In the genomic region with DNA sequence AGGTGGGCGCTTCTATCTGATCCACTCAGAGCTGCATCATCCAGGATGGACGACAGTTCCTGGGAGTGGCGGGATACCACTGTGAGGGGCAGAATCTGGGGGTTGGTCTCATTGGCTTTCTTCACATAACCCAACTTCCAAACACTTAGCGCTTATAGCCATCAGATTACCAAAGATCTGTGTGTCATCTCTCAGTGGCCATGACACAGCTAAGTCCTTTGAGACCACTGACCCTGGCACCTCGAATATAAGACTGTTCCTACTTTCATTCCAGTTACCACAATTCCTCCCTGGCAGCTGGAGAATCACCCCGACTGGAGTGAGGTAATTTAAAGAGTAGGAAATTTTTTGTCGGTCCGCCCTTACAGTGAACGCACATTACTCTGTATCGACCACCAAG, we compare ENCODE assay signal across 21 mouse cellular contexts. TPM values are rescaled to one million over a fixed set of nuclear protein-coding genes. Genes with fewer than 3 reads are reported as not detected.
DNase-seq lines count a peak whose midpoint lies in the region; ATAC-seq lines count a peak whose summit lies in the region.
"Had no signal": no experiment of that assay in that cellular context is flagged by ENCODE, and none has a peak within 500 bp of the region (broad histone marks: within the 10 kb centered on the region; RNA-seq: fewer than 3 reads in every experiment).

No protein-coding gene starts in this region.

- no peak overlapping the region for H3K9ac ChIP-seq in forebrain, embryonic 11.5 days (ENCODE audit: low read length)
- H3K9ac ChIP-seq in midbrain, embryonic 11.5 days (ENCODE audit: low read length), result no peak overlapping the region
- H3K9ac ChIP-seq in midbrain, embryonic 15.5 days, result no peak overlapping the region

- H3K4me3 ChIP-seq in forebrain, embryonic 11.5 days (ENCODE audit: low read depth, low read length), result no peak overlapping the region
- no peak overlapping the region for H3K4me3 ChIP-seq in forebrain, embryonic 10.5 days
- H3K4me3 ChIP-seq in midbrain, embryonic 11.5 days (ENCODE audit: low read depth, low read length), result no peak overlapping the region
- H3K4me3 ChIP-seq in midbrain, embryonic 15.5 days, result no peak overlapping the region

- no peak for ATAC-seq in forebrain, embryonic 11.5 days (replicated peaks; ENCODE audit: low FRiP score)
- no peak for ATAC-seq in midbrain, embryonic 11.5 days (ENCODE audit: low FRiP score)
- no peak for ATAC-seq in midbrain, embryonic 15.5 days (replicated peaks)
- ATAC-seq: activated CD4-positive, CD25-positive, alpha-beta regulatory T cell, adult 4 months; CD4-positive, CD25-positive, alpha-beta regulatory T cell, adult 4 months; Patski had no signal

- peaks cover 41% of the 10 kb centered on the region for H3K36me3 ChIP-seq in forebrain, embryonic 11.5 days (ENCODE audit: control insufficient read depth, insufficient read depth, low read length)
- H3K36me3 ChIP-seq in forebrain, embryonic 10.5 days (replicated peaks), result peaks cover 88% of the 10 kb centered on the region
- peaks cover 37% of the 10 kb centered on the region for H3K36me3 ChIP-seq in midbrain, embryonic 11.5 days (ENCODE audit: control insufficient read depth, insufficient read depth, low read length)
- peaks cover 43% of the 10 kb centered on the region for H3K36me3 ChIP-seq in midbrain, embryonic 15.5 days (replicated peaks)

- H3K9me3 ChIP-seq in forebrain, embryonic 11.5 days (ENCODE audit: control insufficient read depth, low read length), result no peaks in the 10 kb centered on the region
- no peaks in the 10 kb centered on the region for H3K9me3 ChIP-seq in forebrain, embryonic 10.5 days
- no peaks in the 10 kb centered on the region for H3K9me3 ChIP-seq in midbrain, embryonic 11.5 days (ENCODE audit: control insufficient read depth, low read length)
- no peaks in the 10 kb centered on the region for H3K9me3 ChIP-seq in midbrain, embryonic 15.5 days
- H3K9me3 ChIP-seq: G1E had no signal

- peak; percentile 30 for DNase-seq in forebrain, embryonic 11.5 days (ENCODE audit: low spot score)
- DNase-seq in forebrain, embryonic 10.5 days (ENCODE audit: extremely low spot score, low spot score), result no peak
- DNase-seq in heart, adult 11 months, result peak; percentile 76
- DNase-seq in heart, postnatal 4 days, result no peak
- DNase-seq in midbrain, embryonic 11.5 days (ENCODE audit: low spot score, missing footprints), result peak; percentile 75
- DNase-seq: adrenal gland, adult 2 months; adrenal gland, adult 8-10 months; adrenal gland, postnatal 10 days; adrenal gland, postnatal 14 days; adrenal gland, postnatal 25 days; adrenal gland, postnatal 36 days; B cell, adult 2 months; cerebellum, adult 11 months; cerebellum, adult 11-12 months; cerebellum, adult 18-20 months had no signal

- 95% methylated on average over 10 of the region's 10 CpGs for WGBS in forebrain, embryonic 11.5 days
- 94% methylated on average over 10 of the region's 10 CpGs for WGBS in forebrain, embryonic 10.5 days
- 92% methylated on average over 10 of the region's 10 CpGs for WGBS in midbrain, embryonic 11.5 days
- WGBS in midbrain, embryonic 15.5 days, result 95% methylated on average over 10 of the region's 10 CpGs

- H3K27me3 ChIP-seq in forebrain, embryonic 11.5 days (ENCODE audit: control insufficient read depth, insufficient read depth, low read length), result no peaks in the 10 kb centered on the region
- H3K27me3 ChIP-seq in forebrain, embryonic 10.5 days (ENCODE audit: poor library complexity, severe bottlenecking), result no peaks in the 10 kb centered on the region
- no peaks in the 10 kb centered on the region for H3K27me3 ChIP-seq in midbrain, embryonic 11.5 days (ENCODE audit: control insufficient read depth, insufficient read depth, low read length)
- H3K27me3 ChIP-seq in midbrain, embryonic 15.5 days (replicated peaks), result no peaks in the 10 kb centered on the region
- H3K27me3 ChIP-seq: CH12.LX, Patski had no signal

- H3K4me1 ChIP-seq in forebrain, embryonic 11.5 days (replicated peaks; ENCODE audit: control insufficient read depth, insufficient read depth, low read length), result 0 out of 2 replicates have a peak, but pooled peaks cover 2% of the 10 kb centered on the region
- H3K4me1 ChIP-seq in forebrain, embryonic 10.5 days, result peaks cover 6% of the 10 kb centered on the region; the same call in 1 of the 2 replicates
- H3K4me1 ChIP-seq in midbrain, embryonic 11.5 days (ENCODE audit: control insufficient read depth, insufficient read depth, low read length), result no peaks in the 10 kb centered on the region
- peaks cover 10% of the 10 kb centered on the region for H3K4me1 ChIP-seq in midbrain, embryonic 15.5 days

- H3K4me2 ChIP-seq in forebrain, embryonic 11.5 days (ENCODE audit: low read depth, low read length, severe bottlenecking), result no peak overlapping the region
- H3K4me2 ChIP-seq in midbrain, embryonic 11.5 days, result no peak overlapping the region
- no peak overlapping the region for H3K4me2 ChIP-seq in midbrain, embryonic 15.5 days

- H3K27ac ChIP-seq in forebrain, embryonic 11.5 days (ENCODE audit: low read depth, low read length), result no peak overlapping the region
- H3K27ac ChIP-seq in forebrain, embryonic 10.5 days, result no peak overlapping the region
- no peak overlapping the region for H3K27ac ChIP-seq in midbrain, embryonic 11.5 days (ENCODE audit: low read depth, low read length)
- no peak overlapping the region for H3K27ac ChIP-seq in midbrain, embryonic 15.5 days

RNA-seq across cellular contexts. Expression of gene Ncapd2, which starts 5.3 kb away (rescaled TPM):
- 225 and 271 TPM in 2 replicates for polyA plus RNA-seq in forebrain, embryonic 11.5 days (2014; fragmentation: Nextera tagmentation; extraction: Ambion mirVana)
- 271 and 274 TPM in 2 replicates for polyA plus RNA-seq in forebrain, embryonic 10.5 days (2016; fragmentation: Nextera tagmentation; extraction: Ambion mirVana)
- total RNA-seq in heart, postnatal 4 days (2021), result 100 to 1,000 TPM; 101 to 111 TPM
- 127 and 140 TPM in 2 replicates for polyA plus RNA-seq in midbrain, embryonic 11.5 days (2014; fragmentation: Nextera tagmentation; extraction: Ambion mirVana)
- 58.3 and 58.6 TPM in 2 replicates for polyA plus RNA-seq in midbrain, embryonic 15.5 days (2015; fragmentation: Nextera tagmentation; extraction: Ambion mirVana)

RNA-seq across cellular contexts. Expression of gene Mrpl51, which starts 5.4 kb away (rescaled TPM):
- polyA plus RNA-seq in forebrain, embryonic 11.5 days (2014; fragmentation: Nextera tagmentation; extraction: Ambion mirVana), result 195 and 197 TPM in 2 replicates
- polyA plus RNA-seq in forebrain, embryonic 10.5 days (2016; fragmentation: Nextera tagmentation; extraction: Ambion mirVana), result 232 and 239 TPM in 2 replicates
- total RNA-seq in heart, postnatal 4 days (2021), result 100 to 1,000 TPM; 248 to 271 TPM
- polyA plus RNA-seq in midbrain, embryonic 11.5 days (2014; fragmentation: Nextera tagmentation; extraction: Ambion mirVana), result 200 and 208 TPM in 2 replicates
- 129 and 131 TPM in 2 replicates for polyA plus RNA-seq in midbrain, embryonic 15.5 days (2015; fragmentation: Nextera tagmentation; extraction: Ambion mirVana)

RNA-seq across cellular contexts. Expression of gene Gapdh, which starts 19.9 kb away (rescaled TPM):
- polyA plus RNA-seq in forebrain, embryonic 11.5 days (2014; fragmentation: Nextera tagmentation; extraction: Ambion mirVana), result 2,700 and 2,872 TPM in 2 replicates
- polyA plus RNA-seq in forebrain, embryonic 10.5 days (2016; fragmentation: Nextera tagmentation; extraction: Ambion mirVana), result 3,225 and 3,313 TPM in 2 replicates
- 1,000 to 10,000 TPM; 3,371 to 3,611 TPM for total RNA-seq in heart, postnatal 4 days (2021)
- 2,357 and 2,675 TPM in 2 replicates for polyA plus RNA-seq in midbrain, embryonic 11.5 days (2014; fragmentation: Nextera tagmentation; extraction: Ambion mirVana)
- polyA plus RNA-seq in midbrain, embryonic 15.5 days (2015; fragmentation: Nextera tagmentation; extraction: Ambion mirVana), result 1,389 and 1,453 TPM in 2 replicates

RNA-seq across cellular contexts. Expression of gene Vamp1, which starts 29.1 kb away (rescaled TPM):
- polyA plus RNA-seq in forebrain, embryonic 11.5 days (2014; fragmentation: Nextera tagmentation; extraction: Ambion mirVana), result 1.9 and 2.1 TPM in 2 replicates
- polyA plus RNA-seq in forebrain, embryonic 10.5 days (2016; fragmentation: Nextera tagmentation; extraction: Ambion mirVana), result 3.8 and 4.7 TPM in 2 replicates
- 1 to 10 TPM; 7.3 to 8.8 TPM for total RNA-seq in heart, postnatal 4 days (2021)
- polyA plus RNA-seq in midbrain, embryonic 11.5 days (2014; fragmentation: Nextera tagmentation; extraction: Ambion mirVana), result 1.3 and 1.4 TPM in 2 replicates
- 15.5 and 16.5 TPM in 2 replicates for polyA plus RNA-seq in midbrain, embryonic 15.5 days (2015; fragmentation: Nextera tagmentation; extraction: Ambion mirVana)

RNA-seq across cellular contexts. Expression of gene Iffo1, which starts 41.2 kb away (rescaled TPM):
- 10.5 and 12.3 TPM in 2 replicates for polyA plus RNA-seq in forebrain, embryonic 11.5 days (2014; fragmentation: Nextera tagmentation; extraction: Ambion mirVana)
- 9.2 and 10.0 TPM in 2 replicates for polyA plus RNA-seq in forebrain, embryonic 10.5 days (2016; fragmentation: Nextera tagmentation; extraction: Ambion mirVana)
- 10 to 100 TPM; 18.0 to 18.6 TPM for total RNA-seq in heart, postnatal 4 days (2021)
- 8.4 and 8.6 TPM in 2 replicates for polyA plus RNA-seq in midbrain, embryonic 11.5 days (2014; fragmentation: Nextera tagmentation; extraction: Ambion mirVana)
- polyA plus RNA-seq in midbrain, embryonic 15.5 days (2015; fragmentation: Nextera tagmentation; extraction: Ambion mirVana), result 22.0 and 23.3 TPM in 2 replicates

Comparison
In these comparisons a context has a peak if more than half of its experiments do, and no peak if none do; other contexts are left out.
1. DNase-seq: peak in forebrain, embryonic 11.5 days (single experiment), heart, adult 11 months (single experiment) and midbrain, embryonic 11.5 days (single experiment); none in forebrain, embryonic 10.5 days (single experiment) and heart, postnatal 4 days (single experiment).